Mouse (Mus musculus): ENCODE data around the gene Nhs. TPM values are rescaled to one million over a fixed set of nuclear protein-coding genes. Genes with fewer than 3 reads are reported as not detected.
A peak's percentile ranks its signal among the peaks of the same experiment; 100 is the strongest.

The Nhs gene
- total and polyA plus RNA-seq, 2 experiments from 2014 or later: 4.3 to 19.1 TPM

DNA sequence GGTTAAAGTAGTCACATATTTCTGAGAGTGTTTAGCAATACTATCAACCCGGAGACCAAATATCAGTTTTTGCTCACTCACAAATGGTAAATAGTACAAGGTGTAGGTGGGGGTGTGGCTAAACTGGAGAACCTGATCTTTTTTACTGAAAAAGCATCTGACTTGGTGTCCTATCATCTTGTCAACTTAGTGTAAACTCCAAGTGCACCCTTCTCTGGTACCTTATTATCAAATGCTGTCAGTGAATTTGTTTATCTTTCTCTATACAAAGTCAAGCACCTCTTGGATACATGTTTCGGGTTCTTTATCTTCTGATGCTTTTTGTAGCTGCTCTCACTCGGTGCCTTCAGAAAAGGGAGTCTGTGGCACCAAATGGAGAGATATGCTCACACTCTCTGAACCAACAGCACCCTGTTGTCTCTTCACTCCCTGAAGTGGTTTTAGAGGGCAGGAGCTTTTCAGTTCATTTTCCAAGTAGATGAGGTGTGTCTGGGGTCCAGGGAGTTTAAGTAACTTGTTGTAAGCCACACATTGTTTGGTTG, 187.5 kb downstream of the Nhs start:
- Histone ChIP-seq H3K9me3 (ENCODE audit: low read length) (no peaks in the 10 kb centered on the region), H3K4me3 (ENCODE audit: low read depth, low read length) (no peak overlapping the region), H3K27ac (ENCODE audit: low read depth, low read length) (no peak overlapping the region), H3K4me2 (ENCODE audit: low read depth, low read length, poor library complexity, severe bottlenecking) (no peak overlapping the region), H3K4me1 (ENCODE audit: insufficient read depth, low read length) (no peaks in the 10 kb centered on the region), H3K27me3 (ENCODE audit: insufficient read depth, low read length) (peaks cover 3% of the 10 kb centered on the region; the same call in 1 of the 2 replicates), H3K9ac (replicated peaks; ENCODE audit: low read length, poor library complexity, severe bottlenecking) (no peak overlapping the region), H3K36me3 (ENCODE audit: insufficient read depth, low read length) (no peaks in the 10 kb centered on the region)
- TF ChIP-seq CTCF (IDR thresholded peaks at IDR 0.05): no peak
- no peak for DNase-seq (ENCODE audit: low spot score)
- WGBS: 83% methylated on average over 3 of the region's 3 CpGs
- ATAC-seq (ENCODE audit: low FRiP score): no peak

DNA sequence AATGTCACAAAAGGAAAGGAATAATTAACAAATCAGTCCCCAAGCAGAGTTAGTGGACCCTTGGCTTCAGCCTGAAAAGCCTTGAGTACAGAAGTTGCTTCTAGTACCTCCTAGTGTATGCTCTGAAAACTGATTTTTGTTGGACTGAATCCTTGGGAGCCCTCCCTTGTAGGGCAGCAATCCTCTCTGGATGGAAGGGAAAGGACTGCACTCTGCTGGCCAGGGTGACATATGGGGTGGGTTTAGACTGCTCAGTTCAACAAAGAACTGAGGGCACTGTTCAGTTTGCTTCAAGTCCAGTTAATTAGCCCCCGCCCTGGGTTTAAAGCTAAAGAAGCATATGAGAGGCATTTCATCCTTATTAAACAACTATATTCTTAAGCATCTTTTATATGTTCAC, 188.4 kb downstream of the Nhs start:
- Histone ChIP-seq H3K27ac (ENCODE audit: low read depth, low read length) (no peak overlapping the region), H3K9ac (replicated peaks; ENCODE audit: low read length, poor library complexity, severe bottlenecking) (no peak overlapping the region), H3K4me1 (ENCODE audit: insufficient read depth, low read length) (no peaks in the 10 kb centered on the region), H3K4me3 (ENCODE audit: low read depth, low read length) (no peak overlapping the region), H3K9me3 (ENCODE audit: low read length) (no peaks in the 10 kb centered on the region), H3K27me3 (ENCODE audit: insufficient read depth, low read length) (no peaks in the 10 kb centered on the region), H3K4me2 (ENCODE audit: low read depth, low read length, poor library complexity, severe bottlenecking) (no peak overlapping the region), H3K36me3 (ENCODE audit: insufficient read depth, low read length) (no peaks in the 10 kb centered on the region)
- 0 out of 2 replicates have a peak, but pooled peaks have one; percentile 4 for TF ChIP-seq CTCF (IDR thresholded peaks at IDR 0.05)
- ATAC-seq (ENCODE audit: low FRiP score): no peak
- DNase-seq (ENCODE audit: low spot score): no peak
- 97% methylated on average over 1 of the region's 1 CpGs for WGBS

DNA sequence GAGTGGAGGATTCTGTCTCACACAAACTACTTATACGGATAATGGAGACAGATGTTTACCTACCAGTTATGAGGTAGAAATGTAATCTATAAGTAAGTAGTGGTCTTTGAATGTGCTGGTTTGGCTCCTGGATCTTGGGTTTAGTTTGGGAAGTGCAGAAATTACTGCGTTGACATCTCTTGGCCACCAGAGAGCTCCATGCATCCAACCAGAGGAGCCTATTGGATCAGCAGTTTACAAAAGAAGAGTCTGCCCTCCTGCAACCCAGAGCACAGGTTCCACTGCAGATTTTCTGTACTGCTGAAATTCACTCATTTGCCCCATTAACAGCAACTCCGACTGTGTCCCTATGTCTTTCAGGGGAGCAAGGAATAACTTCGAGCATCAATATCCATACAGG, 191.8 kb downstream of the Nhs start:
- peak; percentile 60 for DNase-seq (ENCODE audit: low spot score)
- ATAC-seq (ENCODE audit: low FRiP score): no peak
- H3K4me3 ChIP-seq (ENCODE audit: low read depth, low read length): no peak overlapping the region
- H3K9ac ChIP-seq (replicated peaks; ENCODE audit: low read length, poor library complexity, severe bottlenecking): no peak overlapping the region
- no peaks in the 10 kb centered on the region for H3K9me3 ChIP-seq (ENCODE audit: low read length)
- H3K27ac ChIP-seq (ENCODE audit: low read depth, low read length): no peak overlapping the region
- peak; percentile 72 for TF ChIP-seq CTCF (IDR thresholded peaks at IDR 0.05)
- H3K36me3 ChIP-seq (ENCODE audit: insufficient read depth, low read length): no peaks in the 10 kb centered on the region
- no peaks in the 10 kb centered on the region for H3K27me3 ChIP-seq (ENCODE audit: insufficient read depth, low read length)
- H3K4me2 ChIP-seq (ENCODE audit: low read depth, low read length, poor library complexity, severe bottlenecking): no peak overlapping the region
- H3K4me1 ChIP-seq (ENCODE audit: insufficient read depth, low read length): no peaks in the 10 kb centered on the region
- 38% methylated on average over 4 of the region's 4 CpGs for whole genome bisulfite sequencing

DNA sequence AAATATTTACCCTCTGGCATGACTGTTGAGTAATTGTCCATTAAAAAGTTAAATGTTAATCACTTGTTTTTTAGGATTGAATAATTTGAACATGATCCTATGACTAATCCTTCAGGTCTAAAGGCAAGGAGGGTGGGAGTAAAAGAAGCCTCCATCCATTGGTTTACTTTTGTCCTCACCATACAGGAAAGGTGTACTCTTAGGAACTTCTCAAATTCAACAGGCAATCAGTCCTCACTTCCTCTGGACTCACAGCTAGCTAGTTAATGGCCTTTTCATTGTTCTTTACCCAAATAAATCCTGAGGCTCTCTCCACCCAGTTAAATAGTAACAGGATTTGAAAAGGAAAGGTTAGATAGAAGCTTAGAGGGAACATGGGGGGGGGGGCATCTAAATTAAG, 196.2 kb downstream of the Nhs start:
- no peak for ATAC-seq (ENCODE audit: low FRiP score)
- no peak overlapping the region for H3K9ac ChIP-seq (replicated peaks; ENCODE audit: low read length, poor library complexity, severe bottlenecking)
- no peak overlapping the region for H3K4me3 ChIP-seq (ENCODE audit: low read depth, low read length)
- H3K36me3 ChIP-seq (ENCODE audit: insufficient read depth, low read length): no peaks in the 10 kb centered on the region
- TF ChIP-seq CTCF (IDR thresholded peaks at IDR 0.05): no peak
- no peak overlapping the region for H3K4me2 ChIP-seq (ENCODE audit: low read depth, low read length, poor library complexity, severe bottlenecking)
- no peaks in the 10 kb centered on the region for H3K4me1 ChIP-seq (ENCODE audit: insufficient read depth, low read length)
- H3K27me3 ChIP-seq (ENCODE audit: insufficient read depth, low read length): no peaks in the 10 kb centered on the region
- H3K9me3 ChIP-seq (ENCODE audit: low read length): no peaks in the 10 kb centered on the region
- no peak for DNase-seq (ENCODE audit: low spot score)
- H3K27ac ChIP-seq (ENCODE audit: low read depth, low read length): no peak overlapping the region

DNA sequence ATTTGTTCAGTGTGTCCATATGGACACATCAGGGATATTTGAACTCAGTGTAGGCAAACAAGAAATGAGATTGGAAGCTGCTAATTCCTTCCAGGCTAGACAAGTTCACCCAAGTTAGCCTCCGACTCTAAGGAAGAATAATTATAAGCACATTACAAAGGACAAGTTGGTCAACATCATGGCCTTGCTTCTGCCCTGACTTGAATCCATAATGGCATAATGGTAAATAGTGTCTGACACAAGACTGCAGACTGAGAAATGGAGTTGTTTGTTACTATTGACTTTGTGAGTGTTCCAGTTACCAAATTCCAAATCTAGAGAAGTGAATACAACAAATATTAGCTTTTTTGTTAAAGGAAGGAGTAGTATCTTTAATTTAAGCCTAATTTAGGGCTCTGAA, 196.7 kb downstream of the Nhs start:
- ATAC-seq (ENCODE audit: low FRiP score) (no peak), DNase-seq (ENCODE audit: low spot score) (no peak)
- no peaks in the 10 kb centered on the region for H3K9me3 ChIP-seq (ENCODE audit: low read length)
- 77% methylated on average over 1 of the region's 1 CpGs for WGBS
- no peak overlapping the region for H3K27ac ChIP-seq (ENCODE audit: low read depth, low read length)
- no peak overlapping the region for H3K4me3 ChIP-seq (ENCODE audit: low read depth, low read length)
- H3K27me3 ChIP-seq (ENCODE audit: insufficient read depth, low read length): no peaks in the 10 kb centered on the region
- H3K36me3 ChIP-seq (ENCODE audit: insufficient read depth, low read length): no peaks in the 10 kb centered on the region
- no peaks in the 10 kb centered on the region for H3K4me1 ChIP-seq (ENCODE audit: insufficient read depth, low read length)
- no peak for TF ChIP-seq CTCF (IDR thresholded peaks at IDR 0.05)
- no peak overlapping the region for H3K9ac ChIP-seq (replicated peaks; ENCODE audit: low read length, poor library complexity, severe bottlenecking)
- H3K4me2 ChIP-seq (ENCODE audit: low read depth, low read length, poor library complexity, severe bottlenecking): no peak overlapping the region

DNA sequence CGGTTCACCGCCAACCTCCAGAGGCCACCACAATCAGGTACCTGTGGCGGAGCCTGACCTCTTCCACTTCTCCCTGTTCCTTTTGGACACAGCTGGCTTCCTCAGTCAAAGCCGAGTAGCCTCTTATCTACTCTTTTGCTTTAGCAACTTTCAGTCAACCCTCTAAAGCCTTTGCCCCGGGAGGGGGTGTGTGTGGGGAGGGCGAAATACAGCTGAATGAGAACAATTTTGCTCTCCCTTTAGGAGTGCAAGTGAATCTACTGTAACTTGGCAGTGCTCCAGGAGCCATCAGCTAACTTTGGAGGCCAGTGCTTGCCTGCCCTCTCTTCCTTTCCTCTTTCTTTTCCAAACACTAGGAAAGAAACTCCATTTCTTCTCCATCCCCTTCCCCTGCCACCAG, 197.8 kb downstream of the Nhs start:
- 56% methylated on average over 6 of the region's 6 CpGs for WGBS
- Histone ChIP-seq H3K9me3 (ENCODE audit: low read length) (no peaks in the 10 kb centered on the region), H3K36me3 (ENCODE audit: insufficient read depth, low read length) (no peaks in the 10 kb centered on the region), H3K9ac (replicated peaks; ENCODE audit: low read length, poor library complexity, severe bottlenecking) (no peak overlapping the region), H3K4me3 (ENCODE audit: low read depth, low read length) (no peak overlapping the region), H3K27me3 (ENCODE audit: insufficient read depth, low read length) (no peaks in the 10 kb centered on the region), H3K4me1 (ENCODE audit: insufficient read depth, low read length) (no peaks in the 10 kb centered on the region), H3K27ac (ENCODE audit: low read depth, low read length) (no peak overlapping the region), H3K4me2 (ENCODE audit: low read depth, low read length, poor library complexity, severe bottlenecking) (no peak overlapping the region)
- ATAC-seq (ENCODE audit: low FRiP score) (no peak), DNase-seq (ENCODE audit: low spot score) (no peak)
- no peak for TF ChIP-seq CTCF (IDR thresholded peaks at IDR 0.05)
